Mouse (Mus musculus) lung, postnatal 14 days (tissue): ENCODE data around the gene N4bp2.

Source experiments
- DNase-seq: peaks from one replicate; pipeline ENCODE4 v3.0.0; 2021

N4bp2 gene

GRCm38 (mm10) chr5:65866591-65866990, 103.3 kb downstream of the N4bp2 start:
- DNase-seq: no peak

GRCm38 (mm10) chr5:65867380-65868116, 104.2 kb downstream of the N4bp2 start:
- no peak for DNase-seq

- DNase-seq: no peak
These were observed 105.1 kb downstream of the N4bp2 start for GRCm38 (mm10) chr5:65868419-65868818.

- DNase-seq: no peak
These were observed 106.3 kb downstream of the N4bp2 start for GRCm38 (mm10) chr5:65869660-65870059.

GRCm38 (mm10) chr5:65871276-65871875, 108.1 kb downstream of the N4bp2 start:
- DNase-seq: no peak

- DNase-seq: no peak
These were observed 109.9 kb downstream of the N4bp2 start for GRCm38 (mm10) chr5:65873212-65873611.

- no peak for DNase-seq
These were observed 111.9 kb downstream of the N4bp2 start for GRCm38 (mm10) chr5:65875269-65875668.

GRCm38 (mm10) chr5:65878367-65878766, 115.0 kb downstream of the N4bp2 start:
- no peak for DNase-seq
